Mouse (Mus musculus) embryonic stem cell, embryonic (primary cell): ENCODE results near the gene Sstr4.

Experiments used
- CTCF ChIA-PET, 4 experiments: fragments of 300-600 bp in 2 of 4; fragments of 350-600 bp in 2 of 4; sonication (Branson Sonifier 250); formaldehyde crosslinking; loops; one replicate each; lab custom pipeline; 2022; ENCODE audit warnings: inconsistent platforms in 2 of 4; lab: Charles Lee
- POLR2A ChIA-PET, 4 experiments: fragments of 300-600 bp in 2 of 4; fragments of 350-600 bp in 2 of 4; sonication (Branson Sonifier 250); formaldehyde crosslinking; loops; one replicate each; lab custom pipeline; 2022; ENCODE audit warnings: antibody characterized with exemption in 4 of 4, inconsistent platforms in 1 of 4; lab: Charles Lee

Sstr4 gene

GRCm38 (mm10) chr2:148395131-148396051 is at the start of gene Sstr4:
Gene Sstr4, plus strand, starts transcription at chr2:148395344.
- CTCF ChIA-PET: interaction anchor here (0.6 to 1.7 kb wide), 11 partner anchors 11 to 1032 kb away, joined by 3 to 7 read pairs (median 4); no protein-coding TSS in a partner anchor
- POLR2A ChIA-PET: interaction anchor here in 3 of 4 experiments (0.6 to 2.2 kb wide), 5 partner anchors 13 to 1049 kb away, joined by 3 to 17 read pairs (median 3); partner anchors contain the start of genes Nxt1 (in 1 of the 3) and Thbd (in 1 of the 3)

GRCm38 (mm10) chr2:148345373-148345772 is 49.8 kb upstream of the Sstr4 start:
- CTCF ChIA-PET: no interaction called here
- POLR2A ChIA-PET: interaction anchor here in 1 of 4 experiments (0.7 kb wide), 1 partner anchor 37 kb away, joined by 3 read pairs; no protein-coding TSS in a partner anchor

- ChIA-PET CTCF (no interaction called here), POLR2A (interaction anchor here in 1 of 4 experiments (0.7 kb wide), 1 partner anchor 314 kb away, joined by 3 read pairs; no protein-coding TSS in a partner anchor)
Measured at GRCm38 (mm10) chr2:148346976-148347375, 48.2 kb upstream of the Sstr4 start.

GRCm38 (mm10) chr2:148349509-148350307 is 45.4 kb upstream of the Sstr4 start:
- ChIA-PET POLR2A (no interaction called here), CTCF (no interaction called here)

GRCm38 (mm10) chr2:148350460-148350859 is 44.7 kb upstream of the Sstr4 start:
- ChIA-PET CTCF (no interaction called here), POLR2A (no interaction called here)

GRCm38 (mm10) chr2:148352655-148353054 is 42.5 kb upstream of the Sstr4 start:
- POLR2A ChIA-PET: no interaction called here
- CTCF ChIA-PET: no interaction called here

- CTCF ChIA-PET: no interaction called here
Measured at GRCm38 (mm10) chr2:148357145-148357544, 38.0 kb upstream of the Sstr4 start.

GRCm38 (mm10) chr2:148364536-148364935 is 30.6 kb upstream of the Sstr4 start:
- ChIA-PET POLR2A (no interaction called here), CTCF (interaction anchor here in 2 of 4 experiments (0.9 to 1.2 kb wide), 2 partner anchors 10 to 11 kb away, joined by 4 read pairs; no protein-coding TSS in a partner anchor)

More at GRCm38 (mm10) chr2:148357145-148357544, 38.0 kb upstream of the Sstr4 start:
- POLR2A ChIA-PET: interaction anchor here in 1 of 4 experiments (0.7 kb wide), 1 partner anchor 15 kb away, joined by 3 read pairs; no protein-coding TSS in a partner anchor

- ChIA-PET CTCF (no interaction called here), POLR2A (no interaction called here)
Measured at GRCm38 (mm10) chr2:148365227-148365626, 29.9 kb upstream of the Sstr4 start.

GRCm38 (mm10) chr2:148371743-148372630 is 23.2 kb upstream of the Sstr4 start:
- POLR2A ChIA-PET: interaction anchor here in 1 of 4 experiments (0.7 kb wide), 1 partner anchor 1133 kb away, joined by 3 read pairs; no protein-coding TSS in a partner anchor

GRCm38 (mm10) chr2:148373602-148374071 is 21.5 kb upstream of the Sstr4 start:
- POLR2A ChIA-PET: no interaction called here

More at GRCm38 (mm10) chr2:148371743-148372630, 23.2 kb upstream of the Sstr4 start:
- CTCF ChIA-PET: no interaction called here

GRCm38 (mm10) chr2:148375326-148376150 is 19.6 kb upstream of the Sstr4 start:
- ChIA-PET POLR2A (interaction anchor here in 1 of 4 experiments (0.6 kb wide), 1 partner anchor 232 kb away, joined by 3 read pairs; no protein-coding TSS in a partner anchor), CTCF (interaction anchor here (0.6 to 2.0 kb wide), 24 partner anchors 8 to 526 kb away, joined by 3 to 13 read pairs (median 4); partner anchors contain the start of gene Sstr4 (in 1 of the 4))

More at GRCm38 (mm10) chr2:148373602-148374071, 21.5 kb upstream of the Sstr4 start:
- CTCF ChIA-PET: interaction anchor here in 3 of 4 experiments (0.7 to 1.8 kb wide), 3 partner anchors 22 to 207 kb away, joined by 4 to 7 read pairs (median 7); partner anchors contain the start of gene Sstr4 (in 1 of the 3)

- CTCF ChIA-PET: no interaction called here
Measured at GRCm38 (mm10) chr2:148378817-148379342, 16.3 kb upstream of the Sstr4 start.

GRCm38 (mm10) chr2:148379899-148380413 is 15.2 kb upstream of the Sstr4 start:
- ChIA-PET CTCF (no interaction called here), POLR2A (no interaction called here)

More at GRCm38 (mm10) chr2:148378817-148379342, 16.3 kb upstream of the Sstr4 start:
- POLR2A ChIA-PET: no interaction called here

GRCm38 (mm10) chr2:148381076-148381475 is 14.1 kb upstream of the Sstr4 start:
- ChIA-PET CTCF (no interaction called here), POLR2A (no interaction called here)

GRCm38 (mm10) chr2:148386476-148386875 is 8.7 kb upstream of the Sstr4 start:
- CTCF ChIA-PET: interaction anchor here in 1 of 4 experiments (0.6 kb wide), 1 partner anchor 186 kb away, joined by 3 read pairs; no protein-coding TSS in a partner anchor
- POLR2A ChIA-PET: no interaction called here
